Mouse (Mus musculus) left cerebral cortex, postnatal 36 days (tissue): ENCODE data around the gene 9930104L06Rik. TPM values are rescaled to one million over a fixed set of nuclear protein-coding genes. Genes with fewer than 3 reads are reported as not detected.

Experiments used
- DNase-seq, 2 experiments: peaks; one replicate each; pipeline ENCODE4 v3.0.0; 2021 to 2022; ENCODE audit warnings: low spot score in 2 of 2, mixed read lengths in 1 of 2
- intact Hi-C: fragments of 180-260 bp; cut with DNase I; formaldehyde crosslinking; loops from one replicate; pipeline ENCODE4 v1.15.1; 2025
- total RNA-seq, 2 experiments: library from RNA; stranded (reverse); gene quantifications; 2 replicates each; pipeline ENCODE4 v1.2.3; 2021

9930104L06Rik gene
- total RNA-seq, 2 experiments from 2014 or later: 17.6 to 20.8 TPM

DNA sequence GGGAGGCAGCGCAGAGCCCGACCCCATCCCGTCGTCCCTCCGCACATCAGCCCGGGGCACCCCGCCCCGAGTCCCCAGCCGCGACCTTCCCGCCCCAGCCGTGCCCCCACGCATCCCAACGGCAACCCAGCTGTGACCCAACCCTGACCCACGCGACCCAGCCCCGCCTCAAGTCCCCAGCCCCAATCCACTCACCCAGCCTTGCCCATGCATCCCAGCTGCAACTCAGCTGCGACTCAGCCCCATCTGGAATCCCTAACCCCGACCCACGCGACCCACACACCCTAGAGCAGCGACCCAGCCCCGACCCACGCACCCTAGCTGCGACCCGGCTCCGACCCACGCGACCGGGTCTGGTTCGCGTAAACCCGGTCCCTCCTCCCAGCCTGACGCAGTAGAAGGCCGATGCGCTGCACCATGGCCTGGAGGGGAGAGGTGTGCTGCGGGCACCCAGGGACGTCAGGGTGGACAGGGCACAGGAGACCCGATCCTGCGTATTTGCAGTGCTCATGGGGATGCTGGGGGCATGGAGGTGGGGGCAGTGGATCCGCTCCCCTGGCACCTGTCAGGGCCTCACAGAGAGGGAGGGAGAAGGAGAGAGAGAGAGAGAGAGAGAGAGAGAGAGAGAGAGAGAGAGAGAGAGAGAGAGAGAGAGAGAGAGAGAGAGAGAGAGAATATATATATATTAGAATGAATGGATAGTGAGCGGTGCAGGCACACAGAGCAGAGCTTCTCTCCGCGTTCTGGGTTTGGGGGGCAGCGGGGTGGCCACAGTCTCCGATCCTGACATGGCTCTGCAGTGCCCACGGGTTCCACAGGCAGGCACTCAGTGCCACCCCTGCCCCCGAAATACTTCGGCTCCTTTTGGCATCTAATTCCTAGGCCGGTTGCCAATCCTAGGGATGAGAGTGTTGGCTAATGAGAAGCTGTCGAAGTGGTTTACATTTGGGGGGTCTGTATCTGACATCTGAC, 50.2 kb downstream of the 9930104L06Rik start:
- DNase-seq: no peak
- intact Hi-C loops: no loop called here

DNA sequence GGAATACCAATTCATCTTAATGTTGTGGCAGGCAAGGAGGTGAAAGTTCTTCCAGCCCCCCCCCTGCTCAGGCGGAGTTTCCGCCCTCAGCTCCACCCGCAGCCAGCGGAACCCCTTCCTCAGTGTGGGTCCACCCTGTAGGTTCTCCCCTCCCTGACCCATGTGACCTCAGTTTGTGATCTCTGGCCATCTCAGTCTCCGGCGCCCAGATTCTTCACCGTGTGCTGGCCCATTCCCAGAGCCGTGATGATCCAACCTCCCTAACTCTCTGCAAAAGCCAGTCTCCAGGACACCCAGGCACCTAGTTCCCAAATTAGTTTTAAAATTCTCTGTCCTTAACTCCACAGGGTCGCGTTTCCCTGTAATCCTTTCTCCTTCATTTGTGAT, 50.9 kb downstream of the 9930104L06Rik start:
- intact Hi-C loops: no loop called here
- DNase-seq: no peak

DNA sequence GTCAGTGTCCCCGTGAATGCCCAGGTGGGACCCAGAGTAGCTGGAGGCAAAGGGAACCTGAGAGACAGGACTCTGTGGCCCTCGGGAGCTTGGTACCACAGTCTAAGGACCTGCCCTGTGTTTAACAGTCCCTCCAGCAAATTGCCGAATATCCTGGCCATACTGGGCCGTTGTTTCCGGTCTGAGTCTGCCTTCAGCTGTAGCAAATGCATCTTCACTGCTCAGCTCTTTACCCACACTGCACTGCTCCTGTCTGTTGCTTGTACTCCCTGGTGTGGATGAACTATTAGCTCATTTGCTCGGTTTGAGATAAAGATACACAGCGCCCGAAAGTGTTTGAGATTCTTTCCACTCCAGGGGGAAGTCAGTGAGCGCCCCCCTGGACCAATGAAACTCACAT, 51.5 kb downstream of the 9930104L06Rik start:
- DNase-seq: no peak
- intact Hi-C loops: no loop called here

DNA sequence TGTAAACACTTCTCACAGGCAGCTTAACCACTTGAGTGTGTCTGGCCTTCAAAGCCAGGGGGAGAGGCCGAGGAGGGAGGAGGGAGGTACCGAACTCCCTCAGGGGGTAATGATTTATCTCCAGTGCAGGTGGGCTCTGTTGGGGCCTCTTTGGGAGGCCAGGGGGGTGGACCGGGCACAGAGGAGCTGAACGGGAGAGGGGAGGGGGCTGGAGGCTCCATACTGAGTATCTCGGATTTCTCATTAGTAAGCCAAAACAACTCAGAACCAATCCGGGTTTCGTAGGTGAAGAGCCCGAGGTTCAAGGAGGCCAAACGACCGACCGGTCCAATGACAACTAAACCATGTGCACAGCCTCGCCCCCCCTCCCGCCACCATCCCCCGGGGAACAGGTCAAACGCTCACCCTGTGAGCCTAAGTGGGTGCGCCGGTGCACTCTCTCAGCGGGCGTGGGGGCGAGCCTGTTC, 53.0 kb downstream of the 9930104L06Rik start:
- intact Hi-C loops: no loop called here
- no peak for DNase-seq

DNA sequence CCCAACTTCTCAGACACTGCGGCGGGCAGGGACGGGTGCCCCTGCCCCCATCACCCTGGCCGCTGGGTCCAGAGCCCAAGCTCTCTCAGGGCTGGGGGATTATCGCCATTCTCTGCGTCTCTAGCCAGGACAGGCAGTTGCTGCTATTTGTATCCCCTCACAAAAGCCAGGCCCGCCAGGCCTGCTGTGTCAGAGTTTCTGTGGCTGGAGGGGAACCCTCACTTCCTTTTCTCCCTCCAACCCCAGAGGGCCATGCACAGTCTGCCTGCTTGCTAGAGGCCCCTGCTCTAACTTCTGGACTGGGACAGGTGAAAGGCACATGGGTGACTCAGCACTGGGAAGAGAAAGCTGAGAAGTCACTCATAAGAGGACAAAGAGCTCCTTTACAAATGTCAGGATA, 53.5 kb downstream of the 9930104L06Rik start:
- DNase-seq: no peak
- intact Hi-C loops: no loop called here

Other genes starting within 250 kb of the 9930104L06Rik start
- 10 to 100 TPM; 14.4 to 15.1 TPM for gene Utp11, start 243.4 kb upstream of the 9930104L06Rik start, total RNA-seq
- gene Fhl3, start 236.3 kb upstream of the 9930104L06Rik start, total RNA-seq: 1 to 10 TPM; 1.6 to 1.9 TPM
- gene Sf3a3, start 222.3 kb upstream of the 9930104L06Rik start, total RNA-seq: 10 to 100 TPM; 31.8 to 37.3 TPM
- gene Inpp5b, start 195.2 kb upstream of the 9930104L06Rik start, total RNA-seq: 10 to 100 TPM; 35.8 to 49.7 TPM
- gene Mtf1, start 134.9 kb upstream of the 9930104L06Rik start, total RNA-seq: 10 to 100 TPM; 20.8 to 28.1 TPM
- gene Yrdc, start 86.4 kb upstream of the 9930104L06Rik start, total RNA-seq: 10 to 100 TPM; 31.4 to 35.2 TPM
- 10 to 100 TPM; 75.1 to 84.6 TPM for gene 1110065P20Rik, start 85.9 kb upstream of the 9930104L06Rik start, total RNA-seq
- gene Maneal, start 74.9 kb upstream of the 9930104L06Rik start, total RNA-seq: 10 to 100 TPM; 48.4 to 58.0 TPM
- 10 to 100 TPM; 40.4 to 67.2 TPM for gene Epha10, start 56.1 kb upstream of the 9930104L06Rik start, total RNA-seq
- 1 to 10 TPM; 1.4 to 1.5 TPM for gene Cdca8, start 2.3 kb downstream of the 9930104L06Rik start, total RNA-seq
- 10 to 100 TPM; 14.2 to 16.7 TPM for gene Rspo1, start 49.4 kb downstream of the 9930104L06Rik start, total RNA-seq
- gene Gnl2, start 79.5 kb downstream of the 9930104L06Rik start, total RNA-seq: 10 to 100 TPM; 52.6 to 70.9 TPM
- gene Dnali1, start 128.7 kb downstream of the 9930104L06Rik start, total RNA-seq: under 1 TPM in 1 of 2 experiments, not detected in 1; 0.30 TPM
- gene Snip1, start 129.6 kb downstream of the 9930104L06Rik start, total RNA-seq: 10 to 100 TPM; 13.6 to 14.2 TPM
- 100 to 1,000 TPM; 123 to 140 TPM for gene Meaf6, start 148.1 kb downstream of the 9930104L06Rik start, total RNA-seq
- gene Zc3h12a, start 190.8 kb downstream of the 9930104L06Rik start, total RNA-seq: under 1 TPM; 0.54 to 0.70 TPM